Mouse (Mus musculus): Measurements from ENCODE around the gene Olfr152.

DNA sequence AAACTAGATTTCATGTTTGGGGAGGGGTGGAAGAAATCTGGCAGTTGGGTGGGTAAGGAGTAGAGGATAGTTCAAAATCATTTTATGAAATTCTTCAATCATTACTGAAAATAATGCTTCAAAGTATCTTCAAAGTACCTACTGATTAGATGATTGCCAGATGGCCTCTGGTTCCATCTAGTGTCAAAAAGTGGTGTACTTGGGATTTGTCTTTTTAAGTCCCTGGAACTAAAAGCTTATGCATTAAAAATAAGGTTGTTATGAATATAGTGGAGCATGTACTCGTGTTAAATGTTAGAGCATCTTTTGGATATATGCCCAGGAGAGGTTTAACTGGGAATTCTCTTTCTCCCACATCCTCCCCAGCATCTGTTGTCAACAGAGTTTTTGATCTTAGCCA, 3.1 kb upstream of the Olfr152 start:
- no peak for TF ChIP-seq RCOR1 (IDR thresholded peaks at IDR 0.05; ENCODE audit: low read depth, low read length)
- no peak for TF ChIP-seq TCF12 (IDR thresholded peaks at IDR 0.05; ENCODE audit: low read depth, low read length)
- no peak for TF ChIP-seq POLR2AphosphoS5 (IDR thresholded peaks at IDR 0.05; ENCODE audit: borderline replicate concordance, low read depth, low read length)
- TF ChIP-seq CTCF (IDR thresholded peaks at IDR 0.05 in 2 of 3, conservative IDR thresholded peaks at IDR 0.05 in 1 of 3; ENCODE audit: control insufficient read depth in 1 of 3, insufficient read depth in 1 of 3, low read depth in 2 of 3, low read length in 3 of 3, poor library complexity in 1 of 3, severe bottlenecking in 1 of 3), result no peak
- no peak for TF ChIP-seq MAX (IDR thresholded peaks at IDR 0.05; ENCODE audit: low read length)
- TF ChIP-seq E2F4 (IDR thresholded peaks at IDR 0.05; ENCODE audit: borderline replicate concordance, low read depth, low read length), result no peak
- TF ChIP-seq USF1 (IDR thresholded peaks at IDR 0.05; ENCODE audit: low read depth, low read length), result no peak
- no peak for TF ChIP-seq UBTF (IDR thresholded peaks at IDR 0.05; ENCODE audit: borderline replicate concordance, insufficient read depth, low read depth, low read length)
- TF ChIP-seq EP300 (IDR thresholded peaks at IDR 0.05; ENCODE audit: low read depth in 1 of 2, low read length in 2 of 2), result no peak
- TF ChIP-seq POLR2A (IDR thresholded peaks at IDR 0.05; ENCODE audit: control insufficient read depth in 1 of 2, insufficient read depth in 1 of 2, low read depth in 1 of 2, low read length in 2 of 2, poor library complexity in 1 of 2), result no peak
- TF ChIP-seq SIN3A (IDR thresholded peaks at IDR 0.05; ENCODE audit: low read length), result no peak
- no peak for TF ChIP-seq CHD2 (IDR thresholded peaks at IDR 0.05; ENCODE audit: low read length)
- no peak for TF ChIP-seq SMC3 (IDR thresholded peaks at IDR 0.05; ENCODE audit: low read depth, low read length)
- no peak for TF ChIP-seq MEF2A (IDR thresholded peaks at IDR 0.05; ENCODE audit: extremely low read depth, insufficient replicate concordance, low read depth, low read length, poor library complexity, severe bottlenecking)

Measured in MEL (cell line).